Mouse (Mus musculus) spleen, adult 12 weeks (tissue): ENCODE results near the gene Klhdc4.

Experiments
- DNase-seq: peaks from one replicate; pipeline ENCODE4 v3.0.0; 2022; ENCODE audit warnings: low spot score

Gene Klhdc4

GRCm38 (mm10) chr8:121749501-121749900, 79.9 kb downstream of the Klhdc4 start:
- DNase-seq = no peak
